Mouse (Mus musculus) limb, embryonic 15.5 days (tissue): ENCODE measurements at regions not wholly inside any gene's neighbourhood (a gene's known extent, or its start where the extent isn't known, plus 50 kb on each side); places are given as distances from the start of the nearest gene placed in this dataset.

Source experiments
- ATAC-seq: fragments of 200-750 bp; cut with Nextera tagmentation; 2 replicates; pipeline ENCODE4 v1.8.0; 2017; ENCODE audit warnings: low read depth, moderate TSS enrichment; ENCODE audit not compliant: insufficient number of reproducible peaks, low FRiP score, low TSS enrichment
- H3K27ac ChIP-seq: fragments of 300-500 bp; sonication (generic); 2 replicates; pipeline ENCODE4 v1.5.1; 2015; ENCODE audit warnings: moderate library complexity, mild to moderate bottlenecking, inconsistent platforms
- H3K27me3 ChIP-seq: fragments of 300-500 bp; sonication (generic); 2 replicates; pipeline ENCODE4 v1.6.1; 2015; ENCODE audit warnings: inconsistent platforms
- H3K36me3 ChIP-seq: fragments of 300-500 bp; sonication (generic); 2 replicates; pipeline ENCODE4 v1.6.1; 2015; ENCODE audit warnings: inconsistent platforms
- H3K4me1 ChIP-seq: fragments of 300-500 bp; sonication (generic); 2 replicates; pipeline ENCODE4 v1.6.1; 2015; ENCODE audit warnings: inconsistent platforms
- H3K4me2 ChIP-seq: fragments of 300-500 bp; sonication (generic); 2 replicates; pipeline ENCODE4 v1.6.1; 2015; ENCODE audit warnings: mild to moderate bottlenecking, inconsistent platforms
- H3K4me3 ChIP-seq: fragments of 300-500 bp; sonication (generic); 2 replicates; pipeline ENCODE4 v1.5.1; 2015; ENCODE audit warnings: mild to moderate bottlenecking, inconsistent platforms
- H3K9ac ChIP-seq: fragments of 300-500 bp; sonication (generic); 2 replicates; pipeline ENCODE4 v1.6.1; 2015; ENCODE audit warnings: inconsistent platforms
- H3K9me3 ChIP-seq: fragments of 300-500 bp; sonication (generic); 2 replicates; pipeline ENCODE4 v1.6.1; 2016; ENCODE audit warnings: inconsistent platforms
- WGBS: fragments of 180-500 bp; shearing (Covaris S2); methylation state at CpG from one replicate; pipeline ENCODE4 v1.1.7; 2015; 5-methylcytosine and 5-hydroxymethylcytosine counted together

GRCm38 (mm10) chr11:44261657-44262056 is 138.2 kb upstream of the Il12b start:
- WGBS: 78% methylated on average over 8 of the region's 8 CpGs
- Histone ChIP-seq H3K4me2 (no peak overlapping the region), H3K4me3 (no peak overlapping the region), H3K27me3 (no peaks in the 10 kb centered on the region), H3K36me3 (no peaks in the 10 kb centered on the region), H3K4me1 (no peaks in the 10 kb centered on the region), H3K9ac (no peak overlapping the region), H3K27ac (no peak overlapping the region), H3K9me3 (no peaks in the 10 kb centered on the region)
- ATAC-seq: no peak

- H3K27ac ChIP-seq: no peak overlapping the region
Observed at GRCm38 (mm10) chr11:44262571-44262970, 137.3 kb upstream of the Il12b start.

GRCm38 (mm10) chr11:44272268-44272667 is 127.6 kb upstream of the Il12b start:
- ATAC-seq: no peak
- Histone ChIP-seq H3K4me1 (no peaks in the 10 kb centered on the region), H3K36me3 (no peaks in the 10 kb centered on the region), H3K9ac (no peak overlapping the region), H3K4me3 (no peak overlapping the region), H3K4me2 (no peak overlapping the region), H3K27me3 (no peaks in the 10 kb centered on the region), H3K9me3 (no peaks in the 10 kb centered on the region), H3K27ac (no peak overlapping the region)

More at GRCm38 (mm10) chr11:44262571-44262970, 137.3 kb upstream of the Il12b start:
- no peaks in the 10 kb centered on the region for H3K36me3 ChIP-seq
- 77% methylated on average over 3 of the region's 3 CpGs for WGBS
- ATAC-seq: no peak
- no peaks in the 10 kb centered on the region for H3K4me1 ChIP-seq
- H3K9me3 ChIP-seq: no peaks in the 10 kb centered on the region
- no peak overlapping the region for H3K4me2 ChIP-seq
- H3K27me3 ChIP-seq: no peaks in the 10 kb centered on the region
- H3K9ac ChIP-seq: no peak overlapping the region
- H3K4me3 ChIP-seq: no peak overlapping the region

GRCm38 (mm10) chr11:44278521-44279208 is 121.2 kb upstream of the Il12b start:
- no peak overlapping the region for H3K9ac ChIP-seq
- no peaks in the 10 kb centered on the region for H3K27me3 ChIP-seq
- H3K9me3 ChIP-seq: no peaks in the 10 kb centered on the region
- no peaks in the 10 kb centered on the region for H3K4me1 ChIP-seq
- H3K27ac ChIP-seq: no peak overlapping the region
- no peaks in the 10 kb centered on the region for H3K36me3 ChIP-seq
- no peak overlapping the region for H3K4me2 ChIP-seq
- 80% methylated on average over 7 of the region's 7 CpGs for WGBS
- no peak for ATAC-seq
- no peak overlapping the region for H3K4me3 ChIP-seq

GRCm38 (mm10) chr11:44285961-44286360 is 113.9 kb upstream of the Il12b start:
- no peak for ATAC-seq
- Histone ChIP-seq H3K9me3 (no peaks in the 10 kb centered on the region), H3K4me2 (no peak overlapping the region), H3K9ac (no peak overlapping the region), H3K4me3 (no peak overlapping the region), H3K27me3 (no peaks in the 10 kb centered on the region), H3K27ac (no peak overlapping the region), H3K36me3 (no peaks in the 10 kb centered on the region), H3K4me1 (no peaks in the 10 kb centered on the region)
- 75% methylated on average over 2 of the region's 2 CpGs for WGBS

- H3K4me1 ChIP-seq: no peaks in the 10 kb centered on the region
- H3K9ac ChIP-seq: no peak overlapping the region
- H3K9me3 ChIP-seq: no peaks in the 10 kb centered on the region
- no peak overlapping the region for H3K27ac ChIP-seq
- no peaks in the 10 kb centered on the region for H3K36me3 ChIP-seq
- H3K4me3 ChIP-seq: no peak overlapping the region
- no peak for ATAC-seq
- no peak overlapping the region for H3K4me2 ChIP-seq
- H3K27me3 ChIP-seq: no peaks in the 10 kb centered on the region
- 76% methylated on average over 1 of the region's 1 CpGs for WGBS
Observed at GRCm38 (mm10) chr11:44288825-44289224, 111.0 kb upstream of the Il12b start.

- Histone ChIP-seq H3K4me1 (no peaks in the 10 kb centered on the region), H3K36me3 (no peaks in the 10 kb centered on the region), H3K9ac (no peak overlapping the region), H3K27ac (no peak overlapping the region), H3K4me3 (no peak overlapping the region), H3K27me3 (no peaks in the 10 kb centered on the region), H3K4me2 (no peak overlapping the region), H3K9me3 (no peaks in the 10 kb centered on the region)
- WGBS: 81% methylated on average over 8 of the region's 8 CpGs
- ATAC-seq: no peak
Observed at GRCm38 (mm10) chr11:44303786-44304185, 96.1 kb upstream of the Il12b start.

- ATAC-seq: no peak
- H3K4me3 ChIP-seq: no peak overlapping the region
- 84% methylated on average over 8 of the region's 8 CpGs for WGBS
- H3K4me2 ChIP-seq: no peak overlapping the region
- H3K4me1 ChIP-seq: no peaks in the 10 kb centered on the region
- no peak overlapping the region for H3K27ac ChIP-seq
- H3K9ac ChIP-seq: no peak overlapping the region
- H3K9me3 ChIP-seq: no peaks in the 10 kb centered on the region
- no peaks in the 10 kb centered on the region for H3K27me3 ChIP-seq
- no peaks in the 10 kb centered on the region for H3K36me3 ChIP-seq
Observed at GRCm38 (mm10) chr11:44316061-44316460, 83.8 kb upstream of the Il12b start.

GRCm38 (mm10) chr11:44319136-44319535 is 80.7 kb upstream of the Il12b start:
- no peaks in the 10 kb centered on the region for H3K9me3 ChIP-seq
- H3K27me3 ChIP-seq: no peaks in the 10 kb centered on the region
- H3K4me3 ChIP-seq: no peak overlapping the region
- no peak for ATAC-seq
- WGBS: 81% methylated on average over 3 of the region's 3 CpGs
- H3K4me2 ChIP-seq: no peak overlapping the region
- no peaks in the 10 kb centered on the region for H3K4me1 ChIP-seq
- H3K36me3 ChIP-seq: no peaks in the 10 kb centered on the region
- H3K9ac ChIP-seq: no peak overlapping the region
- no peak overlapping the region for H3K27ac ChIP-seq

GRCm38 (mm10) chr11:44323314-44323713 is 76.5 kb upstream of the Il12b start:
- H3K4me3 ChIP-seq: no peak overlapping the region
- no peak overlapping the region for H3K4me2 ChIP-seq
- no peaks in the 10 kb centered on the region for H3K9me3 ChIP-seq
- H3K4me1 ChIP-seq: no peaks in the 10 kb centered on the region
- no peaks in the 10 kb centered on the region for H3K36me3 ChIP-seq
- H3K27ac ChIP-seq: no peak overlapping the region
- ATAC-seq: no peak
- H3K9ac ChIP-seq: no peak overlapping the region
- no peaks in the 10 kb centered on the region for H3K27me3 ChIP-seq
- 56% methylated on average over 2 of the region's 2 CpGs for WGBS

GRCm38 (mm10) chr11:44325066-44325465 is 74.8 kb upstream of the Il12b start:
- Histone ChIP-seq H3K4me3 (no peak overlapping the region), H3K36me3 (no peaks in the 10 kb centered on the region), H3K27ac (no peak overlapping the region), H3K27me3 (no peaks in the 10 kb centered on the region), H3K9me3 (no peaks in the 10 kb centered on the region), H3K9ac (no peak overlapping the region), H3K4me1 (no peaks in the 10 kb centered on the region), H3K4me2 (no peak overlapping the region)
- no peak for ATAC-seq
- WGBS: 86% methylated on average over 4 of the region's 4 CpGs

GRCm38 (mm10) chr11:44325525-44325924 is 74.3 kb upstream of the Il12b start:
- H3K4me1 ChIP-seq: no peaks in the 10 kb centered on the region
- no peaks in the 10 kb centered on the region for H3K9me3 ChIP-seq
- WGBS: 86% methylated on average over 11 of the region's 11 CpGs
- H3K27ac ChIP-seq: no peak overlapping the region
- ATAC-seq: no peak
- no peaks in the 10 kb centered on the region for H3K36me3 ChIP-seq
- peaks cover 3% of the 10 kb centered on the region; the same call in 1 of the 2 replicates for H3K27me3 ChIP-seq
- no peak overlapping the region for H3K4me3 ChIP-seq
- no peak overlapping the region for H3K9ac ChIP-seq
- no peak overlapping the region for H3K4me2 ChIP-seq

- Histone ChIP-seq H3K4me1 (no peaks in the 10 kb centered on the region), H3K4me3 (no peak overlapping the region), H3K36me3 (no peaks in the 10 kb centered on the region), H3K9ac (no peak overlapping the region), H3K27ac (no peak overlapping the region), H3K4me2 (no peak overlapping the region), H3K9me3 (no peaks in the 10 kb centered on the region), H3K27me3 (peaks cover 7% of the 10 kb centered on the region)
- 79% methylated on average over 4 of the region's 4 CpGs for WGBS
- no peak for ATAC-seq
Observed at GRCm38 (mm10) chr11:44329503-44329902, 70.4 kb upstream of the Il12b start.
